18 mouse cellular contexts compared by ENCODE assay signal in the genomic region with DNA sequence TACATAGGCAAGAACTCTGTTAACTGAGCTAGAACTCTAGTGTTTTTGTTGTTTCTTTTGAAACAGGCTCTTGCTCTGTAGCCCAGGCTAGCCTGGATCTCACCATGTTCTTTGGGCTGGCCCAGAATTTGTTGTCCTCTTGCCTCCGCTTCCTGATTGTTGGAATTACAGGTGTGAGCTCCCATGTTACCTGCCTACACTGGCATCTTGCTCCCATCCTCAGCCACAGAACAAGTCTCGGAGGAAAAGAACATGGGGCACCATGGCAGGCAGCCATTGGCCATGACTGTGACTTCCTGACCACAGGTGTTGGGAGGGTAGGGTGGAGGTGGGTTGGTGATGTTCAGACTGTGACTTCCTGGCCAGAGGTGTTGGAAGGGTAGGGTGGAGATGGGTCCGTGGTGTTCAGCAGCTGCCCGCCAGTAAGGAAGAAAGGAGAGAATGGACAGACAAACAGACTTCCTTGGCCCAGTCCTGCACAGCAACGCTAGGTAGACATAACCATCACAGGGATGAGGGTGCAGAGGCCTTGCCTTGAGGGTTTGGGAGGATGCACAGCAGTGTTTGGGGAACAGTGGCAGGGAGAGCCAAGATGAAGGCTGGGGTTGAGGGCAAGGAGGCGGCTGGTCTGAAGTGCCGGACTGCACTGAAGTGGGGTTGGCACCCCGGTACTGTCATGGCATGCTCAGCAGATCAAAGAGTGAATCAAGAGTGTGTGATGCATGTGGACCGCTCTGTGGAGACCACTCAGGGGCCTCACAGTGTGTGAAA. TPM values are rescaled to one million over a fixed set of nuclear protein-coding genes. Genes with fewer than 3 reads are reported as not detected.
DNase-seq lines count a peak whose midpoint lies in the region; ATAC-seq and TF ChIP-seq lines count a peak whose summit lies in the region.
"Had no signal": no experiment of that assay in that cellular context is flagged by ENCODE, and none has a peak within 500 bp of the region (broad histone marks: within the 10 kb centered on the region; RNA-seq: fewer than 3 reads in every experiment).

No protein-coding gene starts in this region.

- 72% methylated on average over 9 of the region's 9 CpGs for WGBS in bone marrow, adult 2 months
- WGBS in spleen, adult 2 months: 48% methylated on average over 9 of the region's 9 CpGs

- 0 out of 2 replicates have a peak, but pooled peaks have one; percentile 24 for TF ChIP-seq POLR2A in bone marrow, adult 2 months (IDR thresholded peaks at IDR 0.05; ENCODE audit: borderline replicate concordance, control insufficient read depth, low read depth, low read length)
- TF ChIP-seq POLR2A in spleen, adult 2 months (IDR thresholded peaks at IDR 0.05; ENCODE audit: low read depth, low read length): peak; percentile 64

- no peak for ATAC-seq in megakaryocyte, adult 5-6 weeks (ENCODE audit: poor library complexity, severe bottlenecking)
- ATAC-seq in CD4-positive, CD25-positive, alpha-beta regulatory T cell, adult 4 months: peak; percentile 36
- ATAC-seq: midbrain, embryonic 15.5 days had no signal

- no peaks in the 10 kb centered on the region for H3K27me3 ChIP-seq in megakaryocyte, embryonic 14.5 days (replicated peaks)
- H3K27me3 ChIP-seq in spleen, adult 2 months (ENCODE audit: control insufficient read depth, insufficient read depth, low read length): no peaks in the 10 kb centered on the region
- H3K27me3 ChIP-seq: embryonic facial prominence, embryonic 12.5 days; forebrain, embryonic 12.5 days; liver, embryonic 13.5 days; midbrain, embryonic 15.5 days; neural tube, embryonic 13.5 days had no signal

- H3K4me3 ChIP-seq in megakaryocyte, embryonic 14.5 days (replicated peaks): peak overlapping the region; percentile 51
- peak overlapping the region; percentile 64 for H3K4me3 ChIP-seq in bone marrow, adult 2 months (replicated peaks; ENCODE audit: control insufficient read depth, low read depth, low read length)
- peak overlapping the region; percentile 81 for H3K4me3 ChIP-seq in spleen, adult 2 months (ENCODE audit: extremely low read depth, insufficient read depth, insufficient read length)
- H3K4me3 ChIP-seq: embryonic facial prominence, embryonic 12.5 days; forebrain, embryonic 12.5 days; liver, embryonic 13.5 days; midbrain, embryonic 15.5 days; neural tube, embryonic 13.5 days had no signal

- no peaks in the 10 kb centered on the region for H3K9me3 ChIP-seq in megakaryocyte, embryonic 14.5 days
- H3K9me3 ChIP-seq: embryonic facial prominence, embryonic 12.5 days; forebrain, embryonic 12.5 days; liver, embryonic 13.5 days; midbrain, embryonic 15.5 days; neural tube, embryonic 13.5 days had no signal

- peak in 1 of 2 experiments; percentile 68 for DNase-seq in spleen, adult 2 months (ENCODE audit: low read depth in 1 of 2, low spot score in 2 of 2)
- DNase-seq in ovary, postnatal 10 days (ENCODE audit: low spot score): no peak
- DNase-seq in kidney, adult 11 months: no peak
- DNase-seq: adrenal gland, postnatal 14 days; cerebellum, postnatal 25 days; kidney, postnatal 14 days; layer of hippocampus, adult 9-11 months; liver, embryonic 13.5 days; lung, postnatal 10 days; retina, postnatal 1 day had no signal

- peak overlapping the region; percentile 52 for H3K27ac ChIP-seq in bone marrow, adult 2 months (ENCODE audit: control insufficient read depth, insufficient read depth, low read depth, low read length, poor library complexity)
- peak overlapping the region; percentile 99 for H3K27ac ChIP-seq in spleen, adult 2 months (ENCODE audit: insufficient read depth, low read length)
- H3K27ac ChIP-seq: embryonic facial prominence, embryonic 12.5 days; forebrain, embryonic 12.5 days; liver, embryonic 13.5 days; midbrain, embryonic 15.5 days; neural tube, embryonic 13.5 days had no signal

- H3K4me1 ChIP-seq in megakaryocyte, embryonic 14.5 days: peaks cover 93% of the 10 kb centered on the region
- peaks cover 8% of the 10 kb centered on the region for H3K4me1 ChIP-seq in bone marrow, adult 2 months (ENCODE audit: control insufficient read depth, insufficient read depth, low read length)
- H3K4me1 ChIP-seq in spleen, adult 2 months (ENCODE audit: control insufficient read depth, insufficient read depth, insufficient read length): peaks cover 31% of the 10 kb centered on the region; the same call in 1 of the 2 replicates

- TF ChIP-seq CTCF in bone marrow, adult 2 months (IDR thresholded peaks at IDR 0.05; ENCODE audit: control insufficient read depth, insufficient read depth, low read length): no peak
- no peak for TF ChIP-seq CTCF in spleen, adult 2 months (IDR thresholded peaks at IDR 0.05; ENCODE audit: extremely low read depth, insufficient read depth, insufficient read length, insufficient replicate concordance)

- peaks cover 71% of the 10 kb centered on the region for H3K36me3 ChIP-seq in megakaryocyte, embryonic 14.5 days (replicated peaks; ENCODE audit: low read length)
- H3K36me3 ChIP-seq in spleen, adult 2 months (ENCODE audit: control insufficient read depth, insufficient read depth, low read length): peaks cover 36% of the 10 kb centered on the region

RNA-seq across cellular contexts. Expression of a gene that starts 6.9 kb away (rescaled TPM):
- polyA plus RNA-seq in megakaryocyte, embryonic 14.5 days (2012; ENCODE audit: insufficient read depth, low replicate concordance): 25.2 and 49.1 TPM in 2 replicates
- 119 and 124 TPM in 2 replicates for total RNA-seq in megakaryocyte, adult 5-6 weeks (2015)
- 68.7 and 87.5 TPM in 2 replicates for total RNA-seq in megakaryocyte, adult 5-6 weeks (2017)
- polyA plus RNA-seq in CD4-positive, CD25-positive, alpha-beta regulatory T cell, adult 4 months (2017; shearing (Covaris generic)): 10 to 100 TPM; 36.2 to 61.7 TPM
- 10.1 and 19.5 TPM in 2 replicates for polyA plus RNA-seq in bone marrow, adult 2 months (2011; ENCODE audit: insufficient read depth, insufficient read length, low replicate concordance, missing spikeins)
- 137 and 262 TPM in 2 replicates for polyA plus RNA-seq in spleen, adult 2 months (2012; rRNA removed)

RNA-seq across cellular contexts. Expression of a gene that starts 14.3 kb away (rescaled TPM):
- polyA plus RNA-seq in megakaryocyte, embryonic 14.5 days (2012; ENCODE audit: insufficient read depth, low replicate concordance): 375 and 575 TPM in 2 replicates
- total RNA-seq in megakaryocyte, adult 5-6 weeks (2015): 119 and 176 TPM in 2 replicates
- 453 and 632 TPM in 2 replicates for total RNA-seq in megakaryocyte, adult 5-6 weeks (2017)
- 1,000 to 10,000 TPM; 3,771 to 6,921 TPM for polyA plus RNA-seq in CD4-positive, CD25-positive, alpha-beta regulatory T cell, adult 4 months (2017; shearing (Covaris generic))
- 69.2 and 133 TPM in 2 replicates for polyA plus RNA-seq in bone marrow, adult 2 months (2011; ENCODE audit: insufficient read depth, insufficient read length, low replicate concordance, missing spikeins)
- 4,319 and 4,795 TPM in 2 replicates for polyA plus RNA-seq in spleen, adult 2 months (2012; rRNA removed)

RNA-seq across cellular contexts. Expression of a gene that starts 21.2 kb away (rescaled TPM):
- 2.2 and 2.8 TPM in 2 replicates for polyA plus RNA-seq in megakaryocyte, embryonic 14.5 days (2012; ENCODE audit: insufficient read depth, low replicate concordance)
- 7.2 and 9.5 TPM in 2 replicates for total RNA-seq in megakaryocyte, adult 5-6 weeks (2015)
- total RNA-seq in megakaryocyte, adult 5-6 weeks (2017): 9.7 and 10.2 TPM in 2 replicates
- polyA plus RNA-seq in CD4-positive, CD25-positive, alpha-beta regulatory T cell, adult 4 months (2017; shearing (Covaris generic)): 10 to 100 TPM; 23.4 to 32.1 TPM
- 5.8 and 10.2 TPM in 2 replicates for polyA plus RNA-seq in bone marrow, adult 2 months (2011; ENCODE audit: insufficient read depth, insufficient read length, low replicate concordance, missing spikeins)
- polyA plus RNA-seq in spleen, adult 2 months (2012; rRNA removed): 16.2 and 17.0 TPM in 2 replicates

RNA-seq across cellular contexts. Expression of a gene that starts 29.6 kb away (rescaled TPM):
- polyA plus RNA-seq in megakaryocyte, embryonic 14.5 days (2012; ENCODE audit: insufficient read depth, low replicate concordance): 3.8 TPM in 1 of 2 replicates, not detected in the other
- 4.7 and 6.0 TPM in 2 replicates for total RNA-seq in megakaryocyte, adult 5-6 weeks (2015)
- total RNA-seq in megakaryocyte, adult 5-6 weeks (2017): 6.7 and 11.0 TPM in 2 replicates
- 10 to 100 TPM; 13.5 to 16.0 TPM for polyA plus RNA-seq in CD4-positive, CD25-positive, alpha-beta regulatory T cell, adult 4 months (2017; shearing (Covaris generic))
- 3.4 and 6.0 TPM in 2 replicates for polyA plus RNA-seq in bone marrow, adult 2 months (2011; ENCODE audit: insufficient read depth, insufficient read length, low replicate concordance, missing spikeins)
- polyA plus RNA-seq in spleen, adult 2 months (2012; rRNA removed): 5.1 and 5.2 TPM in 2 replicates

RNA-seq across cellular contexts. Expression of a gene that starts 29.7 kb away (rescaled TPM):
- polyA plus RNA-seq in megakaryocyte, embryonic 14.5 days (2012; ENCODE audit: insufficient read depth, low replicate concordance): 28.0 and 687 TPM in 2 replicates
- 367 and 406 TPM in 2 replicates for total RNA-seq in megakaryocyte, adult 5-6 weeks (2015)
- total RNA-seq in megakaryocyte, adult 5-6 weeks (2017): 109 and 136 TPM in 2 replicates
- 100 to 1,000 TPM; 679 to 933 TPM for polyA plus RNA-seq in CD4-positive, CD25-positive, alpha-beta regulatory T cell, adult 4 months (2017; shearing (Covaris generic))
- 206 and 254 TPM in 2 replicates for polyA plus RNA-seq in bone marrow, adult 2 months (2011; ENCODE audit: insufficient read depth, insufficient read length, low replicate concordance, missing spikeins)
- 10.2 and 16.4 TPM in 2 replicates for polyA plus RNA-seq in spleen, adult 2 months (2012; rRNA removed)
